Mouse (Mus musculus) stomach, postnatal 0 days (tissue): ENCODE results near the gene Gm6408.
"Not testable (repeated sequence)": the region's sequence is repeated elsewhere in the genome, so short reads cannot be mapped to it uniquely, and the experiment has no call there.

ENCODE experiments used
- CTCF ChIP-seq: IDR thresholded peaks from 2 replicates; pipeline ENCODE4 v1.5.1; 2016; ENCODE audit warnings: antibody characterized with exemption, low read depth, mild to moderate bottlenecking, moderate library complexity
- EP300 ChIP-seq: optimal IDR thresholded peaks from 2 replicates; pipeline ENCODE3; 2016; ENCODE audit warnings: antibody characterized with exemption

- TF ChIP-seq CTCF, EP300: not testable (repeated sequence)
Measured at GRCm38 (mm10) chr5:146525501-146525900, 43.7 kb downstream of the Gm6408 start, which contains the start of gene Gm3404.
